Mouse (Mus musculus) cerebellum, postnatal 4 days (tissue): ENCODE results near the gene Fam216b.

Source experiments
- DNase-seq, 2 experiments: peaks; one replicate each; pipeline ENCODE4 v3.0.0; 2022; ENCODE audit warnings: low spot score in 2 of 2, mixed read lengths in 1 of 2

The Fam216b gene

DNA sequence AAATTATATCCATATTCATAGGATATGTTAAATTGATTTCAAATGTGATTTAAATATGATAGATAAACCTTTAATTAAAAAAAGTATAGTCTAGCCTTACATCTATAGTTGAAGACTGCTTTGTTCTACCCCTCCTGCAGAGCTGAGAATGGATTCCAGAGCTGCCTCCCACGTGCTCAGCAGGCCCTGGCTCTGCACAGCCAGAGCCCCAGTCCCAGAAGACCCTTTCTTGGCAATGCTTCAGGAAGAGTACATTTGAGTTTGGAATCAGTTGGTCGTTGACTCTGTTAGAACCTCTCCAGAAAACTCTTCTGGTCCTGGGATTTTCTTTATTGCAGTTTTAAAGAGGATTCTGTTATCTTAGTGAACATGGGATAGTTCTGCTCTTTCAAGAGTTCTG, 45.7 kb downstream of the Fam216b start:
- DNase-seq, result no peak

DNA sequence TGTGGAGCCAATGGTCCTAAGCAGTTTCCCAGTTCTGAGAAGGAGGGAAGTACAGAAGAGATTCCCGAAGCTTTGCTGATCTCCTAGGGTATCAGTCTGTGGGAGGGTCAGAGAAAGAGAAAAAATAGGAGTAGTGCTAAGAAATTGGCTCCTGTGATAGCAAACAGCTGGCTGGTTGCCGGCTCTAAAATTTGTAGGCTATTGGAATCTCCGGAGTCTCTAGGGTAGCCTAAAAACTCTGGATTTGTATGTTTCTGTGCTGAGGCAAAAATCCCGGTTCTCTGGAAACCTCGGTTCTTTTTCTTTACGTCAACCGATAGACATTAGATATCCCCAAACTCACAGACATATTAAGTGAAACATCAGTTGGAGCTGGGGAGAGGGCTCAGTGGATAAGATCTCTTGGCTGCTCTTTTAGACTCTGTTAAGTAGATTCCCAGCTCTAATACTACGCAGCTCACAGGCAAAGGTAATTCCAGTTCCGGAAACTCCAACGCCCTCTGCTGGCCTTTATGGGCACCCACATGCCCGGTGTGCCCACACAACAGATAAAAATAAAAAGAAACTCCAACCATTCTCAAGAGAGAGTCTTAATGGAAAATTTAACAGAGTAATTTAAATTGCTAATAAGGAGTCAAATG, 46.8 kb downstream of the Fam216b start:
- no peak for DNase-seq

DNA sequence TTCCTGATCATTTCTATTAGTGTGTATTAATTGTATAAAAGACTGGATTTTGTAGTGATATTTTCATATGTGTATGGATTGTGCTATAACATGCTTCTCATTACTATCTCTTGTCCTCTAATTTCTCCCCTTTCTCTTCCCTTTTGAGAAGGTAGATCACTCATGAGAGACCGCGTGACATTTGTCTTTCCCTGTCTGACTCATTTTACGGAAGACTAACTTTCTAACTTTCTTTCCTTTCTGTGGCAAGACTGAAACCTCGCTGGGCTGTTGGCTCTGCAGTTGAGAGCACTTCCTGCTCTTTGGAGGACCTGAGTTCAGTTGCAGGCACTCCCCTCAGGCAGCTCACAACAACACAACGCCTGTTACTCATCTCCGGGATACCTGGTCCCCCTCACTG, 48.2 kb downstream of the Fam216b start:
- no peak for DNase-seq

DNA sequence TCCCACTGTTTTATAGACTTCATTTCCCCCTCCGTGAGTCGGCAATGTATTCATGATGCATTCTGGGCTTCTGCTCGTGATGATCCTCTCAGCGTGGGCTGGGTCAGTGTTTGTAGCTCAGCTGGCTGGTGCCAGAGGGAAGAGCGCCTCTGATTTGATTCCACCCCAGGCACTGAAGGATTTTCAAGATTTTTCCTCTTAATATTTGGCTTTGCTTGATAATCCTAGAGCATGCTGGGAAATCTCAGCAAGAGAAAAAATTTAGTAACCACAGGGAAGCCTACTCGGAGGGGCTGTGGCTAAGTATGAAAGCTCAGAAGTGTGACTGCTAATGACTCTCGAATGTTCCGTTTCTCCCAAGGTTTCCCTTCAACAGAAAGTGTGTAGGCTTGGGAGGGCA, 49.9 kb downstream of the Fam216b start:
- DNase-seq, result no peak
